Mouse (Mus musculus): ENCODE results near the gene Nfkbid. TPM values are rescaled to one million over a fixed set of nuclear protein-coding genes. Genes with fewer than 3 reads are reported as not detected.

Gene Nfkbid
- 0.81 TPM for polyA plus RNA-seq (2015; fragmentation: Illumina TruSeq; extraction: RNeasy Lipid Tissue Mini Kit (QIAGEN cat#74804); ENCODE audit: insufficient read depth, low read depth, low replicate concordance)

GRCm38 (mm10) chr7:30421175-30421889 is at the start of gene Nfkbid:
TSS of gene Nfkbid (plus strand) at chr7:30421732.

GRCm38 (mm10) chr7:30413596-30413995 is 7.9 kb upstream of the Nfkbid start, which contains the start of gene Tyrobp:
TSS of gene Tyrobp (plus strand) at chr7:30413760.

GRCm38 (mm10) chr7:30419561-30420499 is 1.7 kb upstream of the Nfkbid start, which contains the start of gene Hcst:
TSS of gene Hcst (minus strand) at chr7:30419854.

GRCm38 (mm10) chr7:30444971-30445751 is 23.6 kb downstream of the Nfkbid start, which contains the start of gene Aplp1:
TSS of gene Aplp1 (minus strand) at chr7:30445535.

GRCm38 (mm10) chr7:30457629-30458330 is 36.2 kb downstream of the Nfkbid start, which contains the start of the genes Kirrel2 and Nphs1:
TSS of gene Kirrel2 (minus strand) at chr7:30457690.
TSS of gene Nphs1 (plus strand) at chr7:30458315.

Other genes starting within 250 kb of the Nfkbid start
- 5.2 TPM for gene Cox7a1, start 237.6 kb upstream of the Nfkbid start, polyA plus RNA-seq (2015; fragmentation: Illumina TruSeq; extraction: RNeasy Lipid Tissue Mini Kit (QIAGEN cat#74804); ENCODE audit: insufficient read depth, low read depth, low replicate concordance)
- 105 TPM for gene Capns1, start 222.9 kb upstream of the Nfkbid start, polyA plus RNA-seq (2015; fragmentation: Illumina TruSeq; extraction: RNeasy Lipid Tissue Mini Kit (QIAGEN cat#74804); ENCODE audit: insufficient read depth, low read depth, low replicate concordance)
- 17.6 TPM for gene Polr2i, start 189.8 kb upstream of the Nfkbid start, polyA plus RNA-seq (2015; fragmentation: Illumina TruSeq; extraction: RNeasy Lipid Tissue Mini Kit (QIAGEN cat#74804); ENCODE audit: insufficient read depth, low read depth, low replicate concordance)
- 22.9 TPM for gene Tbcb, start 189.5 kb upstream of the Nfkbid start, polyA plus RNA-seq (2015; fragmentation: Illumina TruSeq; extraction: RNeasy Lipid Tissue Mini Kit (QIAGEN cat#74804); ENCODE audit: insufficient read depth, low read depth, low replicate concordance)
- gene Ovol3, start 186.0 kb upstream of the Nfkbid start, polyA plus RNA-seq (2015; fragmentation: Illumina TruSeq; extraction: RNeasy Lipid Tissue Mini Kit (QIAGEN cat#74804); ENCODE audit: insufficient read depth, low read depth, low replicate concordance), result not detected
- not detected for gene Thap8, start 141.6 kb upstream of the Nfkbid start, polyA plus RNA-seq (2015; fragmentation: Illumina TruSeq; extraction: RNeasy Lipid Tissue Mini Kit (QIAGEN cat#74804); ENCODE audit: insufficient read depth, low read depth, low replicate concordance)
- 1.3 TPM for gene Wdr62, start 141.3 kb upstream of the Nfkbid start, polyA plus RNA-seq (2015; fragmentation: Illumina TruSeq; extraction: RNeasy Lipid Tissue Mini Kit (QIAGEN cat#74804); ENCODE audit: insufficient read depth, low read depth, low replicate concordance)
- 6.7 TPM for gene Clip3, start 130.0 kb upstream of the Nfkbid start, polyA plus RNA-seq (2015; fragmentation: Illumina TruSeq; extraction: RNeasy Lipid Tissue Mini Kit (QIAGEN cat#74804); ENCODE audit: insufficient read depth, low read depth, low replicate concordance)
- 10.9 TPM for gene Alkbh6, start 113.0 kb upstream of the Nfkbid start, polyA plus RNA-seq (2015; fragmentation: Illumina TruSeq; extraction: RNeasy Lipid Tissue Mini Kit (QIAGEN cat#74804); ENCODE audit: insufficient read depth, low read depth, low replicate concordance)
- 122 TPM for gene Syne4, start 106.9 kb upstream of the Nfkbid start, polyA plus RNA-seq (2015; fragmentation: Illumina TruSeq; extraction: RNeasy Lipid Tissue Mini Kit (QIAGEN cat#74804); ENCODE audit: insufficient read depth, low read depth, low replicate concordance)
- gene E130208F15Rik, start 100.0 kb upstream of the Nfkbid start, polyA plus RNA-seq (2015; fragmentation: Illumina TruSeq; extraction: RNeasy Lipid Tissue Mini Kit (QIAGEN cat#74804); ENCODE audit: insufficient read depth, low read depth, low replicate concordance), result not detected
- 3.9 TPM for gene Sdhaf1, start 97.8 kb upstream of the Nfkbid start, polyA plus RNA-seq (2015; fragmentation: Illumina TruSeq; extraction: RNeasy Lipid Tissue Mini Kit (QIAGEN cat#74804); ENCODE audit: insufficient read depth, low read depth, low replicate concordance)
- gene Lrfn3, start 59.0 kb upstream of the Nfkbid start, polyA plus RNA-seq (2015; fragmentation: Illumina TruSeq; extraction: RNeasy Lipid Tissue Mini Kit (QIAGEN cat#74804); ENCODE audit: insufficient read depth, low read depth, low replicate concordance), result 2.2 TPM
- gene Tyrobp, start 8.0 kb upstream of the Nfkbid start, polyA plus RNA-seq (2015; fragmentation: Illumina TruSeq; extraction: RNeasy Lipid Tissue Mini Kit (QIAGEN cat#74804); ENCODE audit: insufficient read depth, low read depth, low replicate concordance), result 19.8 TPM
- not detected for gene Hcst, start 1.9 kb upstream of the Nfkbid start, polyA plus RNA-seq (2015; fragmentation: Illumina TruSeq; extraction: RNeasy Lipid Tissue Mini Kit (QIAGEN cat#74804); ENCODE audit: insufficient read depth, low read depth, low replicate concordance)
- 34.1 TPM for gene Aplp1, start 23.8 kb downstream of the Nfkbid start, polyA plus RNA-seq (2015; fragmentation: Illumina TruSeq; extraction: RNeasy Lipid Tissue Mini Kit (QIAGEN cat#74804); ENCODE audit: insufficient read depth, low read depth, low replicate concordance)
- 2.1 TPM for gene Kirrel2, start 36.0 kb downstream of the Nfkbid start, polyA plus RNA-seq (2015; fragmentation: Illumina TruSeq; extraction: RNeasy Lipid Tissue Mini Kit (QIAGEN cat#74804); ENCODE audit: insufficient read depth, low read depth, low replicate concordance)
- 42.1 TPM for gene Nphs1, start 36.6 kb downstream of the Nfkbid start, polyA plus RNA-seq (2015; fragmentation: Illumina TruSeq; extraction: RNeasy Lipid Tissue Mini Kit (QIAGEN cat#74804); ENCODE audit: insufficient read depth, low read depth, low replicate concordance)
- gene Prodh2, start 71.9 kb downstream of the Nfkbid start, polyA plus RNA-seq (2015; fragmentation: Illumina TruSeq; extraction: RNeasy Lipid Tissue Mini Kit (QIAGEN cat#74804); ENCODE audit: insufficient read depth, low read depth, low replicate concordance), result not detected
- 2.0 TPM for gene Arhgap33, start 113.3 kb downstream of the Nfkbid start, polyA plus RNA-seq (2015; fragmentation: Illumina TruSeq; extraction: RNeasy Lipid Tissue Mini Kit (QIAGEN cat#74804); ENCODE audit: insufficient read depth, low read depth, low replicate concordance)
- 4.7 TPM for gene Hspb6, start 130.4 kb downstream of the Nfkbid start, polyA plus RNA-seq (2015; fragmentation: Illumina TruSeq; extraction: RNeasy Lipid Tissue Mini Kit (QIAGEN cat#74804); ENCODE audit: insufficient read depth, low read depth, low replicate concordance)
- 3.7 TPM for gene Proser3, start 130.6 kb downstream of the Nfkbid start, polyA plus RNA-seq (2015; fragmentation: Illumina TruSeq; extraction: RNeasy Lipid Tissue Mini Kit (QIAGEN cat#74804); ENCODE audit: insufficient read depth, low read depth, low replicate concordance)
- 63.0 TPM for gene Lin37, start 138.1 kb downstream of the Nfkbid start, polyA plus RNA-seq (2015; fragmentation: Illumina TruSeq; extraction: RNeasy Lipid Tissue Mini Kit (QIAGEN cat#74804); ENCODE audit: insufficient read depth, low read depth, low replicate concordance)
- 5.9 TPM for gene U2af1l4, start 141.6 kb downstream of the Nfkbid start, polyA plus RNA-seq (2015; fragmentation: Illumina TruSeq; extraction: RNeasy Lipid Tissue Mini Kit (QIAGEN cat#74804); ENCODE audit: insufficient read depth, low read depth, low replicate concordance)
- gene Gm49396, start 141.6 kb downstream of the Nfkbid start, polyA plus RNA-seq (2015; fragmentation: Illumina TruSeq; extraction: RNeasy Lipid Tissue Mini Kit (QIAGEN cat#74804); ENCODE audit: insufficient read depth, low read depth, low replicate concordance), result 6.8 TPM
- 57.9 TPM for gene Psenen, start 141.9 kb downstream of the Nfkbid start, polyA plus RNA-seq (2015; fragmentation: Illumina TruSeq; extraction: RNeasy Lipid Tissue Mini Kit (QIAGEN cat#74804); ENCODE audit: insufficient read depth, low read depth, low replicate concordance)
- gene Igflr1, start 143.7 kb downstream of the Nfkbid start, polyA plus RNA-seq (2015; fragmentation: Illumina TruSeq; extraction: RNeasy Lipid Tissue Mini Kit (QIAGEN cat#74804); ENCODE audit: insufficient read depth, low read depth, low replicate concordance), result 8.7 TPM
- gene Kmt2b, start 167.0 kb downstream of the Nfkbid start, polyA plus RNA-seq (2015; fragmentation: Illumina TruSeq; extraction: RNeasy Lipid Tissue Mini Kit (QIAGEN cat#74804); ENCODE audit: insufficient read depth, low read depth, low replicate concordance), result 13.3 TPM
- not detected for gene Zbtb32, start 177.2 kb downstream of the Nfkbid start, polyA plus RNA-seq (2015; fragmentation: Illumina TruSeq; extraction: RNeasy Lipid Tissue Mini Kit (QIAGEN cat#74804); ENCODE audit: insufficient read depth, low read depth, low replicate concordance)
- not detected for gene Upk1a, start 191.1 kb downstream of the Nfkbid start, polyA plus RNA-seq (2015; fragmentation: Illumina TruSeq; extraction: RNeasy Lipid Tissue Mini Kit (QIAGEN cat#74804); ENCODE audit: insufficient read depth, low read depth, low replicate concordance)
- gene Cox6b1, start 204.4 kb downstream of the Nfkbid start, polyA plus RNA-seq (2015; fragmentation: Illumina TruSeq; extraction: RNeasy Lipid Tissue Mini Kit (QIAGEN cat#74804); ENCODE audit: insufficient read depth, low read depth, low replicate concordance), result 125 TPM
- not detected for gene Etv2, start 214.1 kb downstream of the Nfkbid start, polyA plus RNA-seq (2015; fragmentation: Illumina TruSeq; extraction: RNeasy Lipid Tissue Mini Kit (QIAGEN cat#74804); ENCODE audit: insufficient read depth, low read depth, low replicate concordance)
- 13.4 TPM for gene Rbm42, start 228.6 kb downstream of the Nfkbid start, polyA plus RNA-seq (2015; fragmentation: Illumina TruSeq; extraction: RNeasy Lipid Tissue Mini Kit (QIAGEN cat#74804); ENCODE audit: insufficient read depth, low read depth, low replicate concordance)
- gene Haus5, start 243.3 kb downstream of the Nfkbid start, polyA plus RNA-seq (2015; fragmentation: Illumina TruSeq; extraction: RNeasy Lipid Tissue Mini Kit (QIAGEN cat#74804); ENCODE audit: insufficient read depth, low read depth, low replicate concordance), result 5.9 TPM
- gene Pmis2, start 249.9 kb downstream of the Nfkbid start, polyA plus RNA-seq (2015; fragmentation: Illumina TruSeq; extraction: RNeasy Lipid Tissue Mini Kit (QIAGEN cat#74804); ENCODE audit: insufficient read depth, low read depth, low replicate concordance), result not detected

Data from pancreas, adult 10 weeks (tissue).